Mouse (Mus musculus) inflammation-experienced regulatory T-cells (primary cell): ENCODE data around the gene Paqr5. TPM values are rescaled to one million over a fixed set of nuclear protein-coding genes. Genes with fewer than 3 reads are reported as not detected.

Source experiments
- polyA plus RNA-seq, 2 experiments: library from polyadenylated mRNA; unstranded; fragments of 100-300 nt; shearing (Covaris generic); gene quantifications; one replicate each; pipeline ENCODE4 v1.2.1; 2017

Paqr5 gene
- 1 to 10 TPM in 1 of 2 experiments, not detected in 1; 1.7 TPM for polyA plus RNA-seq

GRCm38 (mm10) chr9:62026600-62026999, at the start of gene Paqr5:
Gene Paqr5, minus strand, starts transcription at chr9:62026856.

GRCm38 (mm10) chr9:61946623-61947401, 79.8 kb downstream of the Paqr5 start, which contains the start of gene Kif23:
Gene Kif23, minus strand, starts transcription at chr9:61946774.

GRCm38 (mm10) chr9:61914203-61914916, 112.3 kb downstream of the Paqr5 start, which contains the start of gene Rplp1:
Gene Rplp1, minus strand, starts transcription at chr9:61914542.

Other genes with a start within 250 kb of the Paqr5 start
- 1,000 to 10,000 TPM; 1,393 to 1,431 TPM for gene Rplp1, start 112.3 kb downstream of the Paqr5 start, polyA plus RNA-seq
- gene Kif23, start 80.1 kb downstream of the Paqr5 start, polyA plus RNA-seq, result 1 to 10 TPM; 4.1 to 6.4 TPM
- 10 to 100 TPM in 1 of 2 experiments, 1 to 10 TPM in 1; 6.1 to 10.6 TPM for gene Glce, start 95.8 kb upstream of the Paqr5 start, polyA plus RNA-seq